Mouse (Mus musculus): ENCODE measurements at regions not wholly inside any gene's neighbourhood (a gene's known extent, or its start where the extent isn't known, plus 50 kb on each side); places are given as distances from the start of the nearest gene placed in this dataset.

DNA sequence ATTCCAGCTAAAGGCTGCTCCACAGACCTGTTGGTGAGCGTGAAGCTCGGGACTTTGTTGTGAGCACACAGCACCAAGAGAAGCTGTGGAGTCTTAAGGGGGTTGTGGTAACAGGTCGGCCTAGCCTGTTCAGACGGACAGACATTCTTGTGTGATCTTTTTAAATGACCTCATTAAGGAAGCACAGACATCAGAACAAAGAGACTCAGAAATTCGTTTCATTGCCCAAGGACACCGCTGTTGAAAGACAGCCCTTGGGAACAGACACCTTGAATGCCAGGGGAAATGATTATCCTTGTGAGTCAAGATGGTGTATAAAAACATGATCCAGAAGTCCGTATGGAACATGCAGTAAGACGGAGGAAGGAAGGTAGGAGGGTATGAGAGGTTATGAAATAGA is 150.1 kb upstream of the Plxnc1 start:
- TF ChIP-seq CTCF (IDR thresholded peaks at IDR 0.05; ENCODE audit: low read depth, low read length) (no peak), EP300 (IDR thresholded peaks at IDR 0.05; ENCODE audit: insufficient read depth, low read depth, low read length) (no peak)

Measured in ES-Bruce4 (cell line).